Comparison of ENCODE assay signal across 8 mouse cellular contexts in the genomic region with DNA sequence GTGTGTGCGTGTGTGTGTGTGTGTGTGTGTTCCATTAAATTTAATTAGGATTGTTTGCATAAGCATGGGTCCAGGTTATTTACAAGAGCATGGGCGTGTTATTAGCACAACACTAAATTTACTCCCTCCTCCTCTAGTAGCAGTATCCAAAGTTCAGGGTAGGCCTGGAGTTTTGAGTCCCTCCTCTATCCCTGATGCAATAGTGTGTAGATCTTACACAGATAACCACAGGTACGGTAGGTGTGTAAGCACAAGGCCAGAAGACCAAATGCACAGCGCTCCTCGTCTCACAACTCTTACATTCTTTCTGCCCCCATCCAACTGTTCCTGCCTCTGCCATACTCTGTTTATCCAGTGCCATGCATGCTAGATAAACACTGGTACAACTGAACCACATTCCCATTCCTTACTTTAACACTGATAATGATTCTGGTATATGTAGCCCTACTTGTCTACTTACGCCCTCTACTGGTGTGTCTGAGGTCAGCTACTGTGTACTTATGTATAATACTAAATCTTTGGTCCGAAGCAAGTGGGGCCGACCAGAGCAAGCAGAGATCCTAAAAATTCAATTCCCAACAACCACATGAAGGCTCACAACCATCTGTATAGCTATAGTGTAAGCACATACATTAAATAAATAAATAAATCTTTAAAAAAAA. TPM values are rescaled to one million over a fixed set of nuclear protein-coding genes. Genes with fewer than 3 reads are reported as not detected.
DNase-seq lines count a peak whose midpoint lies in the region; ATAC-seq and TF ChIP-seq lines count a peak whose summit lies in the region.

No protein-coding gene starts in this region.

- intact Hi-C loops in left cerebral cortex, adult 2 months (cut with DNase I) = loop anchor here (2.0 kb wide), 1 partner anchor 159 kb away; no protein-coding TSS in a partner anchor
- intact Hi-C loops in left cerebral cortex, postnatal 10 days (cut with DNase I) = loop anchor here (5.0 kb wide), 1 partner anchor 157 kb away; no protein-coding TSS in a partner anchor

- H3K9ac ChIP-seq in hindbrain, embryonic 12.5 days = peak overlapping the region; percentile 15; the same call in 1 of the 2 replicates
- H3K9ac ChIP-seq in midbrain, embryonic 15.5 days = no peak overlapping the region

- WGBS in hindbrain, embryonic 12.5 days = 89% methylated on average over 8 of the region's 8 CpGs
- WGBS in midbrain, embryonic 15.5 days = 86% methylated on average over 8 of the region's 8 CpGs

- TF ChIP-seq POLR2A in brain, embryonic 14.5 days (IDR thresholded peaks at IDR 0.05; ENCODE audit: borderline replicate concordance, extremely low read depth, insufficient read depth, insufficient read length, poor library complexity, severe bottlenecking) = no peak

- H3K4me3 ChIP-seq in left cerebral cortex, adult 2 months = no peak overlapping the region
- peak overlapping the region; percentile 100; the same call in 1 of the 2 replicates for H3K4me3 ChIP-seq in hindbrain, embryonic 12.5 days
- no peak overlapping the region for H3K4me3 ChIP-seq in midbrain, embryonic 15.5 days

- peaks cover 29% of the 10 kb centered on the region for H3K36me3 ChIP-seq in hindbrain, embryonic 12.5 days
- peaks cover 8% of the 10 kb centered on the region for H3K36me3 ChIP-seq in midbrain, embryonic 15.5 days (replicated peaks)

- no peaks in the 10 kb centered on the region for H3K9me3 ChIP-seq in hindbrain, embryonic 12.5 days (replicated peaks)
- no peaks in the 10 kb centered on the region for H3K9me3 ChIP-seq in midbrain, embryonic 15.5 days

- no peak overlapping the region for H3K27ac ChIP-seq in left cerebral cortex, adult 2 months
- no peak overlapping the region for H3K27ac ChIP-seq in hindbrain, embryonic 12.5 days
- no peak overlapping the region for H3K27ac ChIP-seq in midbrain, embryonic 15.5 days

- no peak for DNase-seq in left cerebral cortex, adult 2 months (ENCODE audit: extremely low spot score in 1 of 2, low spot score in 2 of 2)
- no peak for DNase-seq in left cerebral cortex, postnatal 10 days (ENCODE audit: extremely low spot score in 1 of 2, low spot score in 2 of 2)
- peak; percentile 18 for DNase-seq in brain, embryonic 14.5 days (ENCODE audit: low read depth)
- DNase-seq in right cerebral cortex, adult 2 months (ENCODE audit: low spot score in 2 of 2) = no peak
- no peak for DNase-seq in layer of hippocampus, adult 8-10 months (ENCODE audit: low spot score in 2 of 2)
- DNase-seq in spleen, postnatal 14 days (ENCODE audit: low spot score in 2 of 2) = no peak

- TF ChIP-seq CTCF in left cerebral cortex, adult 2 months (IDR thresholded peaks at IDR 0.05) = peak; percentile 50
- peak; percentile 11; the same call in 1 of the 2 replicates for TF ChIP-seq CTCF in brain, embryonic 14.5 days (IDR thresholded peaks at IDR 0.05; ENCODE audit: borderline replicate concordance, extremely low read depth, insufficient read depth, insufficient read length)

- H3K4me1 ChIP-seq in hindbrain, embryonic 12.5 days = peaks cover 16% of the 10 kb centered on the region
- peaks cover 19% of the 10 kb centered on the region for H3K4me1 ChIP-seq in midbrain, embryonic 15.5 days

- ATAC-seq in hindbrain, embryonic 12.5 days (ENCODE audit: low FRiP score) = no peak
- ATAC-seq in midbrain, embryonic 15.5 days (replicated peaks) = no peak

- peak overlapping the region; percentile 65 for H3K4me2 ChIP-seq in hindbrain, embryonic 12.5 days (replicated peaks)
- H3K4me2 ChIP-seq in midbrain, embryonic 15.5 days = peak overlapping the region; percentile 84

- 0 out of 2 replicates have a peak, but pooled peaks cover 3% of the 10 kb centered on the region for H3K27me3 ChIP-seq in hindbrain, embryonic 12.5 days
- no peaks in the 10 kb centered on the region for H3K27me3 ChIP-seq in midbrain, embryonic 15.5 days (replicated peaks)

RNA-seq across cellular contexts. Expression of a gene that starts 1.2 kb away (rescaled TPM):
- 10 to 100 TPM; 87.0 to 96.0 TPM for total RNA-seq in left cerebral cortex, adult 2 months (2021)
- total RNA-seq in left cerebral cortex, postnatal 10 days (2021) = 10 to 100 TPM; 55.2 to 55.9 TPM
- polyA plus RNA-seq in brain, embryonic 14.5 days (2012; rRNA removed) = 10.9 and 20.9 TPM in 2 replicates
- 6.2 and 7.0 TPM in 2 replicates for polyA plus RNA-seq in hindbrain, embryonic 12.5 days (2016; fragmentation: Nextera tagmentation; extraction: Ambion mirVana)
- polyA plus RNA-seq in midbrain, embryonic 15.5 days (2015; fragmentation: Nextera tagmentation; extraction: Ambion mirVana) = 14.1 and 15.1 TPM in 2 replicates
- total RNA-seq in layer of hippocampus, adult 8-10 months (2022) = 10 to 100 TPM; 66.9 to 88.1 (median 79.8) TPM

RNA-seq across cellular contexts. Expression of a gene that starts 2.3 kb away (rescaled TPM):
- total RNA-seq in left cerebral cortex, adult 2 months (2021) = 10 to 100 TPM; 82.6 to 96.0 TPM
- total RNA-seq in left cerebral cortex, postnatal 10 days (2021) = 10 to 100 TPM; 86.3 to 93.4 TPM
- 88.9 and 98.1 TPM in 2 replicates for polyA plus RNA-seq in brain, embryonic 14.5 days (2012; rRNA removed)
- polyA plus RNA-seq in hindbrain, embryonic 12.5 days (2016; fragmentation: Nextera tagmentation; extraction: Ambion mirVana) = 151 and 154 TPM in 2 replicates
- polyA plus RNA-seq in midbrain, embryonic 15.5 days (2015; fragmentation: Nextera tagmentation; extraction: Ambion mirVana) = 101 and 103 TPM in 2 replicates
- 10 to 100 TPM; 79.2 to 86.5 (median 81.1) TPM for total RNA-seq in layer of hippocampus, adult 8-10 months (2022)
